Mouse (Mus musculus) naive thymus-derived CD4-positive, alpha-beta T cell, adult 5 months (primary cell): Measurements from ENCODE around the gene Sec16b. TPM values are rescaled to one million over a fixed set of nuclear protein-coding genes. Genes with fewer than 3 reads are reported as not detected.

Experiments
- polyA plus RNA-seq: library from polyadenylated mRNA; unstranded; fragments of 100-300 nt; shearing (Covaris generic); gene quantifications from one replicate; pipeline ENCODE4 v1.2.1, GENCODE M21; 2017

Sec16b gene
- 0.57 TPM for polyA plus RNA-seq

DNA sequence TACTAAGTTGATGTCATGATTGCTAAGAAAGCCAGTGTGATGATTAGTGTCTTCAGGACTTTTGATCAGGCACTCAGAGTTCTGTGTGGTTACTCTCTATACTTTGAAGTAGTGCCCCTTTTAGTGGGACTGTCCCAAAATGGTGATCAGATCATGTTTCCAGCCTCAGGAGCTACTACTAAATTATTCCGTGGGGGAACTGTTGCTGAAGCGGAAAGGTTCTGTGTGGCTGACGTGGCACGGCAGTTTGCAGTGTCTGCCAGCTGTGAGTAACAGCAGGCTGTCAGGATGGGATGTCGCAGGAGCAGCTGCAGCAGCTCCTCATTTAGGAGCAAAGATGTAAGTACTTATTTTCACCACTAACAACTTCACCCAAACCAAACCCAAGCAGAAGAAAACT, at the start of gene Sec16b:
Sec16b (plus strand) TSS at position 207 of the 400 bp plus-strand sequence.

DNA sequence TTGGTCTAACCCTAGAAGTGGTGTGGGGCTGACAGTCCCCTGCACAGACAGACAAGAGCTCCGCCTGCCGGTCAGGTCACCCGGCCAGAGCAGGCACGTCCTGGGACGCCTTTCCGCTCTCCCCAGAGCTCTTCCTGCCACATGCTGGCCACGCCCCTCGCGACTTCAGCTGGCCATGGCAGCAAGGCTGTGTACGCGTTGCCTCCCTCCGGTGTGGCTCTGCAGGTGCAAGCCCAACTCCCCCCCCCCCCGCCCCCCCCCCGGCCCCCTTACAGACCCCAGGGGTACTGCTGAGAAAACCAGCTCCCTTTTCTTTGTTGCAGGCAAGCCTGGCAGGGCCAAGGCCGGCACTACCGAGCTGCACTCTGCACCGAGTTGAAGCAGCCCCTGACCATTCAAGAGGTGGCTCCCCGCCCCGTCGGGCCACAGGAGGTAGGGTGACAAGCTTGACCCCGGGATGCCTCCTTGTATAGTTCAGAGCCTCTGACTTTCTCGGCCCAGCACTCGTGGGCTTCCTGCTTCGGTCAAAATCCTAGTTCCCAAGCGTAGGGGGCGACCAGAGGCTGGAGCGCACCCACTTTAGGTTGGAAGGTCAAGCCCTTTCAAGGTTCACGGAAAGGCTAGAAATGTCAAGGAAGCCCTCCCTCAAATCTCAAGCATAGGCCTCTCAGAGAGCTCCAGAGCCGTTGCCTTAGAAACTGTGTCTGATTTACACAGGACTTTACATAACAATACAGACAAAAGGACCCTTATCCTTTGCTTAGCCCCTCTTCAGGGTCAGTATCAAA, 47.9 kb upstream of the Sec16b start, which contains the start of gene Cryzl2:
Cryzl2 (plus strand) TSS at position 157 of the 788 bp plus-strand sequence.

Other genes starting within 250 kb of the Sec16b start
- 0.19 TPM for gene Rasal2, start 94.1 kb upstream of the Sec16b start, polyA plus RNA-seq
- gene Cryzl2, start 48.2 kb upstream of the Sec16b start, polyA plus RNA-seq, result 1.2 TPM